Mouse (Mus musculus) right cerebral cortex, adult 18-20 months (tissue): ENCODE measurements around the gene Chn1.

Experiments
- DNase-seq: peaks from one replicate; pipeline ENCODE4 v3.0.0; 2022; ENCODE audit warnings: mixed read lengths

The Chn1 gene

DNA sequence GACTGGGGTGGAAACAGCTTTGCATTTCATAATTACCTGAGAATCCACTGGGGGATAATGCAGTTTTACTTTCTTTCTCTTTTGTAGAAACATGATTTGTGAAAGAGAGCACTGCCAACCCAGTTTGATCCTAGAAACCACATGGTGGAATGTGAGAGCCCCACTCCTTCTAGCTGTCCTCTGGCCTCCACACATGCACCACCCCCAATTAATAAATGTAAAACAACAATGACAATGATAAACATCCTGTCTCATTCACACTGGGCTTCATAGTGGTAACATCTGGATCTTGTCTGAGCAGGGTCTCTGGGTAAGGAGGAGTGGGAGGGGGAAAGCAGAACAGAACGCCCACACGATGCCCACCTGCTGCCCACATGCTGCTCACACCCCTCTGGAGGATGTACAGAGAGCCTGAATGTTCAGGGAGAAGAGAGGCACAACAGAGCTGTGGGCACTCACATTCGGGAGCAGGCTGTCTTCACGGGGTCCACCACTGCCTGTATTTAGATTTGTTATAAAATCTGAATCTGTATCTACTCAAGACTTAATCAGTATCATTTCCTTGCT, 156.6 kb downstream of the Chn1 start:
- no peak for DNase-seq

GRCm38 (mm10) chr2:73616434-73617057, 158.6 kb downstream of the Chn1 start:
- no peak for DNase-seq

- DNase-seq, result no peak
These were observed 159.7 kb downstream of the Chn1 start for GRCm38 (mm10) chr2:73615456-73615855.

DNA sequence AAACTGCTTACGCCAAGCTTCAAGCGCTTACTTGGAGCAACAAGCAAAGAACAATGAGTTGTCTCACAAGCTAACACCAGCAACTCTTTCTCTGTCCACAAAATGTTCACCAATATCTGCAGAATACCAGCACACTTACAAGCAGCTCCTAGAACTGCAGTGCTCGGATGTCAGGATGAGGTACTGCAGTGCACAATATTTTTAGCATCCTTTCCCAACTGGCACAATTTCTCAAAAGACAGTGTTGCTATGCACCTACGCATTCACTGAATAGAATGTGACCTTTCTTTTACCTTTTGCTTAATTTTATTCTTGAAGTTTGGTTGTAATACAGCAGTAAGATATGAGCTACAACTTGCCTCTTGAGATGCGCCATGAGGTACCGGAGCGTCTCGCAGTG, 160.8 kb downstream of the Chn1 start:
- no peak for DNase-seq

DNA sequence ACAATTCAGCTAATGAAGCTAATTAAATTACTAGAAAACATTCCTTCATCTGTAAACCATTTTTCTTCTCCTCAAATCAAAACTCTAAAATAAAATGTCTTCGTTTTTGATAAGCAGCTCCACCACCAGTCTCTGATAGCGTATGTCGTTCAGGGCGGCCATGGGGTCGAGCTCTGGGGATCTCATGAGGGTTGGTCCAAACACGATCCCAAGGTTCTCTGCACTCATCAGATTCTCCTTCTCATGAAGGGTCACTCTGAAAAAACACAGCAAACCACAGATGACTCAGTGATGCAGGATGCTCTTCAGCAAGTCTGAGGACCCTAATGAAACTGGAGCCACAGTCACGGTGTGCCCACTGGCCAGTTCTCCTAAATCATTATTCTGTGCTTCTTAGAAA, 162.2 kb downstream of the Chn1 start:
- no peak for DNase-seq

- no peak for DNase-seq
These were observed 162.7 kb downstream of the Chn1 start for GRCm38 (mm10) chr2:73612367-73612914.

DNA sequence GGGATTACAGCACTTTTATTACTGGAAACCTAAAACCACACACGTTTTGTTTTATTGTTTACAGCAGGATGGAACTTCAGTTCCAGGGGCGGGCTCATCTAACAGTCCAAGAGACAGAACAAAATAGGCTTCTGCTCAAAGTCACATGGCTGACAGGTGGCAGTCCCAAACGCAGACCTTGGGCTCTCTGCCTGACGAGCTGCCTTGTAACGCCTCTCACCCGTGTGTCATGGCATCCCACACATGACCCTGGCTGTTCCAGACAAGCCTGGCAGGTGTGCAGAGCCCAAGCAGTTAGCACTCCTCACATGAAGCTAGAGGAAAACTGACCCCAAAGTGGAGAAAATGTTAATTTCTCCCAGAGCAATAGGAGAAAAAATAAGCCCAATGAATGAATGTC, 163.3 kb downstream of the Chn1 start:
- DNase-seq, result no peak

DNA sequence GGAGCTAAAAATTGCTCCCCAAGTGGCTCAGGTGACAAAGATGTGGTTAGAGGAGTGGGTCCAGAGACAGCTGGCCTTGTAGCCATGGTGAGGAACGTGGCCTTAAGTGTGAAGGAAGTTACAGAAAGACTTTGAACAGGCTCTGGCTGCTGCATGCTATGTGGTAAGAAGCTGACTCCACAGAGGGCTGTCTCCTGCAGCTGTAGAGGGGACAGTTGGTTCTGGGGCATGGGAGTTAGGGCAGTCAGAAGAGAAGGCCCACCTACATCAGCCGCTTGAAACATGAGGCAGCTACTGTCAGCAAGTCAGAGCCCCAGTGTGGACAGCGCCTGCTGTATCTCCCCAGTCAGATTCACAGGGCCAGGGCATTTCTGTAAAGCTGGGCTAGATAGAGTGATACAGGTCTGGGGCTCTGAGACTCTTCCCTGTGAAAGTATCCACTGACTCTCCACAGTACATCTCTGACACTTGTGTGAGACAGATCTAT, 165.4 kb downstream of the Chn1 start:
- no peak for DNase-seq

DNA sequence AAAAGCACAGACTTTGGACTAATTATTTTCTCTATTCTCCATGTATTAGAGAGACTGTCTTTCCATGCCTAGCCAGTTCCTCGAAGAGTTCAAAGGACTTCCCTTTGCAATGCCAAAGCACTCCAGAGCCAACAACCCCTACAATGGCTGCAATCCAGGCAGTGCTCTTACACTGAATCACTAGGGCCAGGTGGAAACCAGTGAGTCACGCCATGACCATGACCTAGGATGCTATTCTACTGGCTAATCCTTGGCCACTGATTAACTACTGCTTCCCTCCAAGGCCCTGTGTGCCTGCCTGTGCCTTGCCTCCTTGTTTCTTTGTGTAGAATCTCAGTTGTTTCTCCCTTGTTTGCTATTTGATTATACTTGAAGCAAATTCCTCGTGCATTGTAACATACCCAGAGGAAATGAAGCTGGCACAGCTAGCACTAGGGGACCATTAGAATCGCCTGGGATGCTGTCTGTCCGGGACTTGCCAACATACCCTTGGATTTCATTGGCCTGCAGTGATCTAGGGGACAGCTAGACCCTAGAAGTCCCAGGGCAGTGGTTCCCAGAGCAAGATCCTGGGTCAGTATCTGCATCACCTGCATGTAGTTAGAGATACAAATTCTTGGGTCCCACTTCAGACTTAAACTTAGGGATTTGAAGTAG, 166.0 kb downstream of the Chn1 start:
- DNase-seq, result no peak

- no peak for DNase-seq
These were observed 166.8 kb downstream of the Chn1 start for GRCm38 (mm10) chr2:73608391-73608790.

DNA sequence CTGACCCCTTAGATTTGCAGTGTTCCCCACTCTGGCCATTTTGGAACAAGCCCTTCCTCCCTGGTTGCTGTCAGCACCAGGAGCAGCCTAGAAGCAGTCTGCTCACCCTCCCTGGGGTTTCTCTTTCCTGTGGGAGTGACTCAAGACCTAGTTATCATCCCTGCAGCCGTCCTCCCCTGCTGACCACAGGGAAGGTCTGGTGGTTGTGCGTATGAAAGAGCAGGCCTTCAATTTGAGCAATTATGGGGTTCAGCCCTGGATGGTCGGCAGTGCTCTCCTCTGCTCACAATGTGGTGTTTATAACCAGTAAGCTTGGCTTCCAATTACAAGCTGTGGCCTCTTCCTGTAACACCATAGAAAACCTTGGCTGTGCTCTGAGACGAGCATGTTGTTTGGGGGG, 167.5 kb downstream of the Chn1 start:
- DNase-seq, result no peak

DNA sequence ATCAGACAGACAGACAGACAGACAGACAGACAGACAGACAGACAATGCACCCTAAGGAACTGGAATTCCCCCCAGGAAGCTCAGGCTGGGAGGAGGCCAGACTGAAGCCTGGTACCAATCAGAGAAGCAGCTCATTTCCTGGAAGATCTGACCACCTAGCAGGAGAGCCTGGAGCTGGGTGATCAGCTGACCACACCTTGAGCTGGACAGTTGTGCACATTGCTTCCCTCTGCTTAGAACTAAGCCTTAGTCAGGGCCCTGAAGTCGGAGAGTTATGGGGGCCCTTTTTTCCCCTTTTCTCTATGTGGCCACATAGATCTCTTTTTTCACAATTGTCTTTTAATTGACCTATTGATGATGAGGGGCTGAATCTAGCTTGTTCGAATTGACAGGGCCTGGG, 168.0 kb downstream of the Chn1 start:
- DNase-seq, result no peak

DNA sequence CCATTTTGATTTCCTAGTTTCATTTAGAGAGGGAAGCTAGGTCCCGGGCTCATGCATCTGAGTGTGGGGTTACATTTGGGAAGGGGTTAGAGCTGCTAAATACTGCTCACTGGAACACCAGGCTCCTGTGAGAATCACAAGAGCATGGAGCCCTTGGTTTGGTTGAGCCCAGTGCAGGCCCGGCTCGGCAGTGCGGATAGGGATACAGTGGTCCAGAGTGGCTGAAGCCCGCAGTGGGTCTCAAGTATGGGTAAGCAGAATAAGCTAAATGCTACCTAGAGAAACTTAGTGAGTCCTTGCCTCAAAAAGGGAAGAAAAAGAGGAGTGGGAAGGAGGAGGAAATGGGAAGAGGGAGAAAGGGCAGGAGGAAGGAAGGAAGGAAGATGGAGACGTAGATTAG, 168.5 kb downstream of the Chn1 start:
- DNase-seq, result no peak

DNA sequence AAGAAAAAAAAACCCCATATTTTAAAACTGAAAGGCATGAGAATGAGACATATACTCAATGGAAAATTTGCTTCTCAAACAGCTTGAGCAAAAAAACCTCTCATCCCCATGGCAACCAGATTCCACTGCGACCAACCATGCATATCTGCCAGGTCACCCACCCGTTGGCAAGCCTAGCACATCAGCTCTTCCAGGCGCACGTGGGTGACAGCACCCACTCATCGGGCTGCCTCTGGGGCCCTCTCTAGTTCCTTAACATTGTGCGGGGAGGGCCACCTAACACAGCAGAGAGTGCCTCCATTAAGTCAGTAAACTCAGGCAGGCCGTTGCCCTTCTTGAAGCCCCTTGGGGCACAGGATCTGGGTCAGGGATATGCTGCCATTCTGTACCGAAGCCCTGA, 170.1 kb downstream of the Chn1 start:
- DNase-seq, result peak; percentile 96

- no peak for DNase-seq
These were observed 170.6 kb downstream of the Chn1 start for GRCm38 (mm10) chr2:73604579-73604978.

- DNase-seq, result no peak
These were observed 174.5 kb downstream of the Chn1 start for GRCm38 (mm10) chr2:73600650-73601049.

- no peak for DNase-seq
These were observed 177.4 kb downstream of the Chn1 start for GRCm38 (mm10) chr2:73597772-73598171.

DNA sequence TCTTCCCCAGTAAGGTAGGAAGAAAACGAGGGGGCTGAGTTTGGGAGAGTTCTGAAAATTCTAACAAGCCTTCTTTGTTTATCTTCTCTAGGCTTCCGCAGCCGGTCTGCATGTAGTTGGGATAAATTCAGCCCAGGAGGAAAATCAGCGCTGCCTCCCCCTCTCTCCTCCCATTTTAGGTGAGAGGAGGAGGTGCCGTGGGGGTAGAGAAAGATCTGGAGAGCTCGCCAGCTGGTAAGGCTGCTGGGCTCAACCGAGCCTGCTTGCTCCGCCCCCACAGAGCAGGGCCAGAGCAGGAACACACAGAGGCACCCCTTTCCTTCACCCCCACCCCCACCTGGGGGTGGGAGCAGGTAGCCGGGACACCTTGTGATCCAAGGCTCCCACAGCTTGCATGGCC, 178.4 kb downstream of the Chn1 start:
- peak; percentile 95 for DNase-seq

GRCm38 (mm10) chr2:73596326-73596725, 178.8 kb downstream of the Chn1 start:
- no peak for DNase-seq

- no peak for DNase-seq
These were observed 182.1 kb downstream of the Chn1 start for GRCm38 (mm10) chr2:73593101-73593439.

DNA sequence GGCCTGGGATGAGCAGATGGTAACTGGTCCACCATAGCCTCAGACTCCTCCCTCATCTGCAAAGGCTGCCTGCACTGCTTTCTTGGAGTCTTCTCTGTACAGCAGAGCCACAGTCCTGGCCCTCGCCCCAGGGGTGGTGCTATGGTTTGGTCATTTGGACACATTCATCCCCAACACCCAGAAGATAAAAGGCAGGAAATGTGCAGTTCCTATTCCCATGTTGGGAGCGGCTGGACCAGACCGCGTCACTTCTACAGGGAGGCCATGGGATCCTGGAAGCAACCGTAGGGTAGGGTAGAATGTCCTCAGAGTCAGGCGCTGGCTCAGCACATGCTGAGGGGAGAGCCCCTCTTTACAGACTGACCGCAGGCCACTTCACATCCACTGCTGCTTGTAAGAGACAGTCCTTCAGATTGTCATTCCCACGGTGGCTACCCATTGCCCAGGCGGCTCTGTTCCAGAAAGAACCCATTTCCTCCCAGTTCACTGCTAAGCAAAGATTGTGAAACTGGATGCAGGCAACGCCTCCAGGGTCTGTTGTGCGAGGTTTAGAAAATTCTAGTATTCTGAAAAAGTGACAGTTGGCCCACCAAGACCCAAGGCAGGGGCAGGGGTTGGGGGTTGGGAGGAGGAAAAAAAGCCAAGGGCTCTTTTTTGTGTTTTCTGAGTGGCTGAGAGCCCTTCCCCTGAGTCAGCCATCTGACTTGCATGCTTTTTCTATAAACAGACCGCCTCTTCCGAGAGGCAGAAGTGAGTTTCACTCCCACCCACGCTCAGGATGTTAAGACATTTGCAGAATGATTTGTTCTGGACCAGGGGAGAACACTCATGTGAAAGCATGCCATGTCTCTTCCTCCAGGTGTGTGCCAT, 182.7 kb downstream of the Chn1 start:
- DNase-seq, result peak; percentile 91

- DNase-seq, result no peak
These were observed 183.9 kb downstream of the Chn1 start for GRCm38 (mm10) chr2:73591246-73591645.

DNA sequence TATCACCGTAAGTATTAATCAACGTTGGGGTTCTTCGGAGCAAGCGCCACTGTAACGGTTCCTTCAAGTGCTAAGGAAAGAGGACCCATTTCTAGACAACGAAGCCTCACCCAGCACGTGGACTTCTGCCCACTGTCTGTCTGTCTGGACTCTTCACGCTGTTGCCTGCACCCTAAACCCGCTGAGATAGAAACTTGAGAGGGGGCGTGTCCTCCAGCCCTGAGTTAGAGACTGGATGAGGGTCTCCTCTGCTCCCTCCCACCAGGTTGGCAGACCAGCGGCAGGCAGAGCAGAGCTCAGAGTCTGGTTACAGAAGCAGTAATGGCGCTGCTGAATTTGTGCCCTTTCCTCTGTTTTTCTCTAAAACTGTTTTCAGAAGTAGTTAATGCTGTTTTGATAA, 185.0 kb downstream of the Chn1 start:
- DNase-seq, result no peak
